Mouse (Mus musculus) C2C12 (cell line): Measurements from ENCODE around the gene Acsm5.

Source experiments
- CTCF ChIP-seq: IDR thresholded peaks from one replicate; pipeline ENCODE4 v1.5.1; 2011; ENCODE audit not compliant: control insufficient read depth, insufficient read depth, insufficient read length
- MAX ChIP-seq: IDR thresholded peaks from one replicate; pipeline ENCODE4 v1.6.1; 2011; ENCODE audit warnings: mild to moderate bottlenecking, control low read depth
- USF1 ChIP-seq: IDR thresholded peaks from one replicate; pipeline ENCODE4 v1.6.1; 2011; ENCODE audit warnings: low read depth, mild to moderate bottlenecking, control low read depth, moderate library complexity

DNA sequence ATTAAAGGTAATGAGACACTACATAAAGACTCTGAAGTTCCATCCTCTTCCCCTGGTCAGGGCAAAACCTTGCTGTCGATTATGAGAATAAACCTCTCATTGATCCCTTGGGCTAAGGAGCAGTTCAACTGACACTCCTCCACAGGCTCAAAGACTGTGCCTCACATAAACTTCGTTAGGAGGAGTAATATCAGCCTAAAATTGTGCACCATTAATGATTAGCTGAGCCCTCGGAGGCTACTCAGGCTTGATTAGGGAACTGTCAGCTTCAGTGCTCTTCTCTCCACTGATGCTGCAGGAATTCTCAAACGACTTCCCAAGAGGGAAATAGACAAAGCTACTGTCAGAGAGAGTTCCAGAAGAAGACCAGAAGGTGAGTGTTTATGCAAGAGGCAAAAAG is 42.2 kb downstream of the Acsm5 start:
- TF ChIP-seq CTCF (no peak), USF1 (no peak), MAX (no peak)
